Mouse (Mus musculus): ENCODE measurements around the gene Btnl6. TPM values are rescaled to one million over a fixed set of nuclear protein-coding genes. Genes with fewer than 3 reads are reported as not detected.

Btnl6 gene
- not detected for polyA plus RNA-seq (2017; shearing (Covaris generic))

GRCm38 (mm10) chr17:34517252-34517651, at the start of gene Btnl6:
Gene Btnl6 (minus strand): TSS chr17:34517352.

DNA sequence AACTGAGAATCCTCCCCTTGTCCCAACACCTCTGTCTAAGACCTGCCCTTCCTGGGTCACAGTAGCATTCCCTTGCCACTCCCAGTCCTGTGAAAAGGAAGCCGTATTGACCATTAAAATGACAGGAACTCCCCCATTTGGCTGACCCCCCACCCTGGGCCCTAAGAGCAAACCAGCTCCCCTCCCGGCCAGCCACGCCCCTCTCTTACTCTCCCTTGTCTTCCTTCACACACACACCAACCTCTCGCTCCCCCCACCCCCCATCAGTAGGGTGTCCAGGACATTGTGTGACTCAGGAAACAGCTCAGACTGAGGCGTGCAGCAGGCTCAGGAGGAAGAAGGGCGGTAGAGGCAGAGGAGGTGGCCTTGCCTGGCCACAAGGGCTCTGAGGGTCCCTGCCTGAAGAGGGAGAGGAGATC, 46.9 kb upstream of the Btnl6 start, which contains the start of gene Notch4:
TSS of gene Notch4 (plus strand) at position 266 of the 419 bp plus-strand sequence.

GRCm38 (mm10) chr17:34477238-34478013, 39.7 kb downstream of the Btnl6 start, which contains the start of gene Btnl4:
Gene Btnl4 (minus strand): TSS chr17:34477318.

Other genes starting within 250 kb of the Btnl6 start
- gene H2-Aa, start 229.5 kb downstream of the Btnl6 start, polyA plus RNA-seq (2017; shearing (Covaris generic)), result 15.2 TPM
- gene H2-Eb1, start 211.5 kb downstream of the Btnl6 start, polyA plus RNA-seq (2017; shearing (Covaris generic)), result 10.9 TPM
- 0.07 TPM for gene H2-Eb2, start 191.7 kb downstream of the Btnl6 start, polyA plus RNA-seq (2017; shearing (Covaris generic))
- gene Btnl2, start 162.5 kb downstream of the Btnl6 start, polyA plus RNA-seq (2017; shearing (Covaris generic)), result 0.46 TPM
- not detected for gene Btnl1, start 140.2 kb downstream of the Btnl6 start, polyA plus RNA-seq (2017; shearing (Covaris generic))
- gene BC051142, start 118.5 kb downstream of the Btnl6 start, polyA plus RNA-seq (2017; shearing (Covaris generic)), result 2.0 TPM
- not detected for gene Btnl4, start 40.0 kb downstream of the Btnl6 start, polyA plus RNA-seq (2017; shearing (Covaris generic))
- 0.48 TPM for gene Notch4, start 46.9 kb upstream of the Btnl6 start, polyA plus RNA-seq (2017; shearing (Covaris generic))
- 354 TPM for gene Gpsm3, start 72.5 kb upstream of the Btnl6 start, polyA plus RNA-seq (2017; shearing (Covaris generic))
- gene Pbx2, start 73.9 kb upstream of the Btnl6 start, polyA plus RNA-seq (2017; shearing (Covaris generic)), result 11.9 TPM
- 4.2 TPM for gene Ager, start 80.5 kb upstream of the Btnl6 start, polyA plus RNA-seq (2017; shearing (Covaris generic))
- 114 TPM for gene Rnf5, start 86.3 kb upstream of the Btnl6 start, polyA plus RNA-seq (2017; shearing (Covaris generic))
- gene Agpat1, start 86.9 kb upstream of the Btnl6 start, polyA plus RNA-seq (2017; shearing (Covaris generic)), result 25.7 TPM
- gene Egfl8, start 98.6 kb upstream of the Btnl6 start, polyA plus RNA-seq (2017; shearing (Covaris generic)), result 3.9 TPM
- 26.8 TPM for gene Ppt2, start 111.2 kb upstream of the Btnl6 start, polyA plus RNA-seq (2017; shearing (Covaris generic))
- 2.9 TPM for gene Prrt1, start 112.2 kb upstream of the Btnl6 start, polyA plus RNA-seq (2017; shearing (Covaris generic))
- gene Fkbpl, start 127.4 kb upstream of the Btnl6 start, polyA plus RNA-seq (2017; shearing (Covaris generic)), result 6.2 TPM
- 61.4 TPM for gene Atf6b, start 129.8 kb upstream of the Btnl6 start, polyA plus RNA-seq (2017; shearing (Covaris generic))
- gene Tnxb, start 153.2 kb upstream of the Btnl6 start, polyA plus RNA-seq (2017; shearing (Covaris generic)), result not detected
- 0.07 TPM for gene C4b, start 226.5 kb upstream of the Btnl6 start, polyA plus RNA-seq (2017; shearing (Covaris generic))

All from CD4-positive, CD25-positive, alpha-beta regulatory T cell, adult 9 weeks (primary cell).